Mouse (Mus musculus): Measurements from ENCODE around the gene Kcnj8. TPM values are rescaled to one million over a fixed set of nuclear protein-coding genes. Genes with fewer than 3 reads are reported as not detected.

Kcnj8 gene
- polyA plus RNA-seq, 1 experiment from 2014 or later = 3.4 TPM

DNA sequence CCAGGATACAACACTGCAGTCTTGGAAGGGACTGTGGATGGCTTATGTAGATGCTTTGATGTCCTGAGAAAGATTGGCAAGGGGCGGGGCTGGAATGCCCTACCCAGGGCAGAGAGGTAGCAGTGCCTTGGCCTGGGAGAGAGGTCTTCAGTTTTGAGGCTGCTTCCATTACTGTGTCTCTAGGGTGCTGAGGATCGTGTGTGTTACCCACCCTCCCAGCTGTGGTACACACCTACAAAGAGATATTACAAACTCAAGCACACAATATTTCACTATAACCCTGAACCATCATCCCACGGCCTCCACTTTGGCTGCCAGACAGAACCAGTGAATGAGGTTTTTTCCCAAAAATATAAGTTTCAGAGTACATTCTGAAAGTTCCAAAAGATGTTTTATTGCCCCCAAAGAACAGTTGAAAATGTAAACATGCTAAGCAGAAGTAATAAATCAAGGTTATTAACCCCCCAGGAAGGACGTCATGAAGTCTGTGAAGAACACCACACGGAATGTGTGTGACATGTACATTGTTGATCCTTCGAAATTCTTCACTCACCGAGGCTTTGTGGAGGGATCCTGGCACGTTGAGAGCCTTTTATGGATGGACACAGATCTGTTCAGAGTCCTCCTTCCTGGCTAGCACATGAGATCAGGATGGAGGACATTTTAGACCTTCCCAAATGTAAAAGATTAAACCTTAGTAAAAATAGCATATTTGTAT, 29.2 kb downstream of the Kcnj8 start:
- no peaks in the 10 kb centered on the region for H3K36me3 ChIP-seq (ENCODE audit: control insufficient read depth, insufficient read depth, low read length)
- H3K27me3 ChIP-seq (ENCODE audit: control insufficient read depth, insufficient read depth, low read length) = no peaks in the 10 kb centered on the region
- no peaks in the 10 kb centered on the region for H3K9me3 ChIP-seq (ENCODE audit: control insufficient read depth, low read length)
- no peak for DNase-seq (ENCODE audit: low spot score)
- H3K9ac ChIP-seq (ENCODE audit: low read length) = no peak overlapping the region
- 72% methylated on average over 8 of the region's 8 CpGs for WGBS
- no peaks in the 10 kb centered on the region for H3K4me1 ChIP-seq (ENCODE audit: control insufficient read depth, insufficient read depth, low read length)
- H3K27ac ChIP-seq (ENCODE audit: low read depth, low read length) = no peak overlapping the region
- ATAC-seq (ENCODE audit: insufficient read depth, low FRiP score, low TSS enrichment) = no peak
- H3K4me2 ChIP-seq (ENCODE audit: low read depth) = no peak overlapping the region
- H3K4me3 ChIP-seq (ENCODE audit: low read depth, low read length) = no peak overlapping the region

DNA sequence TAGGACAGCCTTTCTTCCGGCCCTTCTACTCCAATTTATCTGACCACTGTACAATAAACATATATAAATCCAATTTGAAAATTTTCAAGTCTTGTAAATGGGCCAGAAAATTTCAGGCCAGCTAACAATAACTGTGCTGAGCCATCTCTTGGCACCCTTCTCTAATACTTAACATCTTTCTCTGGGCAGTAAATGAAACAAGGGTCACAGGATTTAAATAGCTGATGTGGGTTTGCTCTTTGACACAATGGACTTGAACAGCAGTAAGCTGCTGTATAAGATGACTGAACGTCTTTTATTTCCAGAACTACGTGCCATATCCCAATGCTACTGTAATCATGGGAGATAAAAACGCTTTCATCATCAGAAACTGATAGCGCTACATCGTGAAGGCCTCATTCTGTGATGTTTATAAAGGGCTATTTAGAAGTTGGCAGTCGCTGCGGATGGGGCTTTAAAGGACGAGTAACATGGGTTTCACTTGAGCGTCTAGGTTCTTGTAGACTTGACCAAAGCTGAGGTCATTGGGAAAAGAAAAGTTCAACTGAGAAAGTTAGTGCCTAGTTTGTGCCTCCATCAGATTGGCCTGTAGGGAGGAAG, 30.8 kb downstream of the Kcnj8 start:
- Histone ChIP-seq H3K4me1 (ENCODE audit: control insufficient read depth, insufficient read depth, low read length) (no peaks in the 10 kb centered on the region), H3K27me3 (ENCODE audit: control insufficient read depth, insufficient read depth, low read length) (no peaks in the 10 kb centered on the region), H3K9ac (ENCODE audit: low read length) (no peak overlapping the region), H3K4me2 (ENCODE audit: low read depth) (no peak overlapping the region), H3K9me3 (ENCODE audit: control insufficient read depth, low read length) (no peaks in the 10 kb centered on the region), H3K4me3 (ENCODE audit: low read depth, low read length) (no peak overlapping the region), H3K36me3 (ENCODE audit: control insufficient read depth, insufficient read depth, low read length) (no peaks in the 10 kb centered on the region), H3K27ac (ENCODE audit: low read depth, low read length) (no peak overlapping the region)
- DNase-seq (ENCODE audit: low spot score) = no peak
- ATAC-seq (ENCODE audit: insufficient read depth, low FRiP score, low TSS enrichment) = no peak
- WGBS = 93% methylated on average over 10 of the region's 10 CpGs

DNA sequence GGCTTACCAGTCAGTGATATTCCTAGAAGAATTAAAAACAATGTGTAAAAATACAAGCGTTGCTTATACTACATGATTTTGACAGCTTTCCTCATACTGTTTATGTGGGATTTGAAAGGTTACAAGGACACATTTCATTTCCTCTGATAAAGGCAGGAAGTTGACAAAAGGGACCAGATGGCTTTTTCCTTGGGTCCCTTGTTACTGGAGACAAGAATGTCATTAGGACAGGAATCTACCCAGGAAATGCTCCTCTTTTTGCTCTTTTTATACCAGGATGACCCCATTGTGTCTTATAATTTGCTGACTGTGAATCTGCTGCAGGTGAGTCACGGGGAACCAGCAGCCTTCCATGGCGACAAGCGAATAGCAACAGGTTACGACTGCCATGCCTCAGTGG, 31.3 kb downstream of the Kcnj8 start:
- 91% methylated on average over 5 of the region's 5 CpGs for WGBS
- no peak overlapping the region for H3K4me3 ChIP-seq (ENCODE audit: low read depth, low read length)
- ATAC-seq (ENCODE audit: insufficient read depth, low FRiP score, low TSS enrichment) = no peak
- no peak for DNase-seq (ENCODE audit: low spot score)
- no peak overlapping the region for H3K27ac ChIP-seq (ENCODE audit: low read depth, low read length)
- no peaks in the 10 kb centered on the region for H3K36me3 ChIP-seq (ENCODE audit: control insufficient read depth, insufficient read depth, low read length)
- no peaks in the 10 kb centered on the region for H3K27me3 ChIP-seq (ENCODE audit: control insufficient read depth, insufficient read depth, low read length)
- H3K9ac ChIP-seq (ENCODE audit: low read length) = no peak overlapping the region
- no peaks in the 10 kb centered on the region for H3K4me1 ChIP-seq (ENCODE audit: control insufficient read depth, insufficient read depth, low read length)
- H3K9me3 ChIP-seq (ENCODE audit: control insufficient read depth, low read length) = no peaks in the 10 kb centered on the region
- H3K4me2 ChIP-seq (ENCODE audit: low read depth) = no peak overlapping the region

DNA sequence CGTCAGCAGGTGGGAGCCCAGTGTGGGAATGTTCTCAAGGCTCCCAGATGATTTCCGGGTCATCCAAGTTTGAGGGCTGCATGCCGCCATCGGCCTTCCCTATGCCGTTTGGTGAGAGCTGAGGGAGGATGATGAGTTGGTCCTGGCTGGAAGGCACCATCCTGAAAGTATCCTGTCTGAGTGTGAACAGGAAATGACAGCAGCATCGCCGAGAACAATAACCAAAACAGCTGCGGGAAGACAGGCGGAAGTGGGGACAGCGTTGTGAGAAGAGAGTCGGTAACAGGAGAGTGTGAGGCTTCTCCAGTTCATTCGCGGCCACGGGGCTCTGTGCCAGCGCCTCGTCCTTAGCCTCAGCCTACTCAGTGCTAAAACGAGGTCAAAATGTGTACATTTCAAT, 32.9 kb downstream of the Kcnj8 start:
- H3K27me3 ChIP-seq (ENCODE audit: control insufficient read depth, insufficient read depth, low read length) = no peaks in the 10 kb centered on the region
- no peak for ATAC-seq (ENCODE audit: insufficient read depth, low FRiP score, low TSS enrichment)
- H3K4me1 ChIP-seq (ENCODE audit: control insufficient read depth, insufficient read depth, low read length) = no peaks in the 10 kb centered on the region
- no peaks in the 10 kb centered on the region for H3K36me3 ChIP-seq (ENCODE audit: control insufficient read depth, insufficient read depth, low read length)
- H3K9me3 ChIP-seq (ENCODE audit: control insufficient read depth, low read length) = no peaks in the 10 kb centered on the region
- H3K27ac ChIP-seq (ENCODE audit: low read depth, low read length) = no peak overlapping the region
- no peak for DNase-seq (ENCODE audit: low spot score)
- no peak overlapping the region for H3K4me3 ChIP-seq (ENCODE audit: low read depth, low read length)
- 85% methylated on average over 17 of the region's 17 CpGs for WGBS
- H3K4me2 ChIP-seq (ENCODE audit: low read depth) = no peak overlapping the region
- H3K9ac ChIP-seq (ENCODE audit: low read length) = no peak overlapping the region

DNA sequence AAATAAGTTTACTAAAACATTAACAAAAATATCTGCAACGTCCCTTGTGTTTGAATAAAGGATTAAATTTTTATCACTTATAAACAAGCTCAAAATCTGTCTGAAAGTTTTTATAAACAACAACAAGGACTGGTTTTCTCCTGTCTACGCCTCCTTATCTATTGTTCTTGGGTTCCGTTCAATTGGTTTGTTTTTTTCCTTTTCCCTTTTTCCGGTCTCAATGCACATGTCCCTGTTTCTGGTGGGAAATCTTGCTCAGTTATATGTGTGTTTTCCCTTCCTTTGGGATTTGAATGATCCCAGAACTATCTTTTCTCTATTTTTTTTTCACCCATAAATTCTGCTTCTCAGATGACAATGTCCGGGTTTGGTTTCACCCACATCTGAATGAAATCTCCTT, 38.0 kb downstream of the Kcnj8 start:
- H3K36me3 ChIP-seq (ENCODE audit: control insufficient read depth, insufficient read depth, low read length) = no peaks in the 10 kb centered on the region
- ATAC-seq (ENCODE audit: insufficient read depth, low FRiP score, low TSS enrichment) (no peak), DNase-seq (ENCODE audit: low spot score) (no peak)
- 85% methylated on average over 5 of the region's 5 CpGs for WGBS
- no peak overlapping the region for H3K27ac ChIP-seq (ENCODE audit: low read depth, low read length)
- no peak overlapping the region for H3K4me3 ChIP-seq (ENCODE audit: low read depth, low read length)
- H3K9ac ChIP-seq (ENCODE audit: low read length) = no peak overlapping the region
- no peaks in the 10 kb centered on the region for H3K27me3 ChIP-seq (ENCODE audit: control insufficient read depth, insufficient read depth, low read length)
- H3K4me2 ChIP-seq (ENCODE audit: low read depth) = no peak overlapping the region
- H3K4me1 ChIP-seq (ENCODE audit: control insufficient read depth, insufficient read depth, low read length) = no peaks in the 10 kb centered on the region
- H3K9me3 ChIP-seq (ENCODE audit: control insufficient read depth, low read length) = no peaks in the 10 kb centered on the region

DNA sequence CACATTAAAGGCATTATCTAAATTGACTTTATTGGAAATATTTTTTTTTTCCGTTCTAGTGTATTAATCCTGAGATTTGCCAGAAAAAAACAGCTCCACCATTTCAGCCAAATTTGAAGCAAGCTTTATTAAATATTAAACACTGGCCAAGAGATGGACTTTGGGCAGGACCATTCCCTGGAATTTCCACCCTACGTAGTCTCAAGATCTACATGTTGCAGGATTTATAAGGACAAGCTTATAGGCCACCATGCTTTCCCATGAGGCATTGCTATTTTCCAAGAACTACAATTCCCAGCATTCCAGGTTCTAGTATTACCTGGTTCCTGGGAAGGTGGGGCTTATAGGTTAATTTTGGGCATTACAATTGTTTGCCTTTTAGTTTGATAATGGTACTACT, 38.7 kb downstream of the Kcnj8 start:
- Histone ChIP-seq H3K4me2 (ENCODE audit: low read depth) (no peak overlapping the region), H3K4me3 (ENCODE audit: low read depth, low read length) (no peak overlapping the region), H3K9ac (ENCODE audit: low read length) (no peak overlapping the region), H3K9me3 (ENCODE audit: control insufficient read depth, low read length) (no peaks in the 10 kb centered on the region), H3K4me1 (ENCODE audit: control insufficient read depth, insufficient read depth, low read length) (no peaks in the 10 kb centered on the region), H3K27ac (ENCODE audit: low read depth, low read length) (no peak overlapping the region), H3K36me3 (ENCODE audit: control insufficient read depth, insufficient read depth, low read length) (no peaks in the 10 kb centered on the region), H3K27me3 (ENCODE audit: control insufficient read depth, insufficient read depth, low read length) (no peaks in the 10 kb centered on the region)
- 97% methylated on average over 2 of the region's 2 CpGs for WGBS
- DNase-seq (ENCODE audit: low spot score) (no peak), ATAC-seq (ENCODE audit: insufficient read depth, low FRiP score, low TSS enrichment) (no peak)

DNA sequence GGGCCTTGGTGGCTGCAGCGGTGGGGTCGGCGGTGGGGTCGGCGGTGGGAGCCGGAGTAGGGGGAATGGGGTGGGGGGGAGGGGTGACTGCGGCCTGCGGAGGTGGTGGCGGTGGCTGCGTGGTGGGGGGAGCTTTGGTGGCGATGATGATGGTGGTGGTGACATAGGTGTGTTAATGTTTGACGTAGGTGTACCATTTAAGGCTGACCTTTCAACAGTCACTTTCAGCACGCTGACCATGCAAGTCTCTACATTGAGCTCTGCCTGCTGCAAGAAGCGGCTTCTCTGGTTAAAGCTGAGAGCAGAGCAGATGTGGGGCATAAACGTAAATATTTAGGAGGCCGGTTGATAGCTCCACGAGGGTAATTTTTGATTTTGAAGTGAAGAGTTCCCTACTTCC, 39.3 kb downstream of the Kcnj8 start:
- WGBS = 96% methylated on average over 17 of the region's 17 CpGs
- H3K4me3 ChIP-seq (ENCODE audit: low read depth, low read length) = no peak overlapping the region

DNA sequence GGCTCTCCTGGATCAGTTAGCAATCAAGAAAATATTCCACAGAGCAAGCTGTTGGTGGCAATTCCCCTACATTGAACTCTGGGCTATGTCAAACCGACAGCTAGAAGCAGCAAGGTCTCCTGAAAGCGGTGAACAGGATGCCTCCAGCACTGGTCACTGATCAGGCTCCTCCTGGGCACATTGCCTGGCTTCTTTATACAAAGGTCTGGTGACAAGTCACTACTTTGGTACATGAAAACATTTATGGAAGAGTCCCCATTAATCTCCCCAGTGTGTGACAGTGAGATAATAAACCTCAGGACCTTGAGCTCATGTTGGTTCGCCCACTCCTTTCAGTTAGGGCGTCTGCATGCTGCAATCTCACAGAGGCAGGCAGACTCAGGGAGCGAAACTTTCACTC, 41.0 kb downstream of the Kcnj8 start:
- no peak overlapping the region for H3K9ac ChIP-seq (ENCODE audit: low read length)
- no peaks in the 10 kb centered on the region for H3K27me3 ChIP-seq (ENCODE audit: control insufficient read depth, insufficient read depth, low read length)
- H3K9me3 ChIP-seq (ENCODE audit: control insufficient read depth, low read length) = no peaks in the 10 kb centered on the region
- H3K4me2 ChIP-seq (ENCODE audit: low read depth) = no peak overlapping the region
- ATAC-seq (ENCODE audit: insufficient read depth, low FRiP score, low TSS enrichment) = no peak
- DNase-seq (ENCODE audit: low spot score) = no peak
- no peaks in the 10 kb centered on the region for H3K4me1 ChIP-seq (ENCODE audit: control insufficient read depth, insufficient read depth, low read length)
- no peak overlapping the region for H3K4me3 ChIP-seq (ENCODE audit: low read depth, low read length)
- no peak overlapping the region for H3K27ac ChIP-seq (ENCODE audit: low read depth, low read length)
- WGBS = 83% methylated on average over 5 of the region's 5 CpGs
- no peaks in the 10 kb centered on the region for H3K36me3 ChIP-seq (ENCODE audit: control insufficient read depth, insufficient read depth, low read length)

More for the DNA sequence above, 39.3 kb downstream of the Kcnj8 start:
- Histone ChIP-seq H3K4me2 (ENCODE audit: low read depth) (no peak overlapping the region), H3K27me3 (ENCODE audit: control insufficient read depth, insufficient read depth, low read length) (no peaks in the 10 kb centered on the region), H3K9ac (ENCODE audit: low read length) (no peak overlapping the region), H3K9me3 (ENCODE audit: control insufficient read depth, low read length) (no peaks in the 10 kb centered on the region), H3K4me1 (ENCODE audit: control insufficient read depth, insufficient read depth, low read length) (no peaks in the 10 kb centered on the region), H3K36me3 (ENCODE audit: control insufficient read depth, insufficient read depth, low read length) (no peaks in the 10 kb centered on the region), H3K27ac (ENCODE audit: low read depth, low read length) (no peak overlapping the region)
- DNase-seq (ENCODE audit: low spot score) (no peak), ATAC-seq (ENCODE audit: insufficient read depth, low FRiP score, low TSS enrichment) (no peak)

DNA sequence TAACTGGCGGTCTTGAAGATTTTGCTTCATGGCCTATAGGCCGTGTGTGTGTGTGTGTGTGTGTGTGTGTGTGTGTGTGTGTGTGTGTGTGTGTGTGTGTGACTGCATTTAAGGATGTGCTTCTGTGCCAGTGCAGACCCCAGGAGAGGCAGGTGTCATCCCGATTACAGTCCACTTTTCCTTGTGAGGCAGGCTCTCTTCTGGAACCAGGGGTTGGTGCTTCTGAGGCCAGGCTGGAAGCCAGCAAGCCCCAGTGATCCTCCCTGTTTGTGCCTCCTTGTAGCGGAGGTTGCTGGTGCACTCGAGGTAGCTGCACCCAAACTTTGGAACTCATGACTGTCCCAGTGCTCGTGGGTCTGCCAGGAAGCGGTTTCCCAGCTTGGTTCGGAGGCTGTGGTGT, 41.7 kb downstream of the Kcnj8 start:
- WGBS = 86% methylated on average over 8 of the region's 8 CpGs
- Histone ChIP-seq H3K9me3 (ENCODE audit: control insufficient read depth, low read length) (no peaks in the 10 kb centered on the region), H3K9ac (ENCODE audit: low read length) (no peak overlapping the region), H3K4me3 (ENCODE audit: low read depth, low read length) (no peak overlapping the region), H3K27ac (ENCODE audit: low read depth, low read length) (no peak overlapping the region), H3K4me1 (ENCODE audit: control insufficient read depth, insufficient read depth, low read length) (no peaks in the 10 kb centered on the region), H3K27me3 (ENCODE audit: control insufficient read depth, insufficient read depth, low read length) (no peaks in the 10 kb centered on the region), H3K4me2 (ENCODE audit: low read depth) (no peak overlapping the region), H3K36me3 (ENCODE audit: control insufficient read depth, insufficient read depth, low read length) (no peaks in the 10 kb centered on the region)
- ATAC-seq (ENCODE audit: insufficient read depth, low FRiP score, low TSS enrichment) (no peak), DNase-seq (ENCODE audit: low spot score) (no peak)

Measured in neural tube, embryonic 11.5 days (tissue).